Mouse (Mus musculus) cerebellum, postnatal 25 days (tissue): Measurements from ENCODE around the gene Jade3.
A peak's percentile ranks its signal among the peaks of the same experiment; 100 is the strongest.
"Not testable (repeated sequence)": the region's sequence is repeated elsewhere in the genome, so short reads cannot be mapped to it uniquely, and the experiment has no call there.

ENCODE experiments used
- DNase-seq, 2 experiments: peaks; one replicate each; pipeline ENCODE4 v3.0.0; 2021; ENCODE audit warnings: mixed read lengths in 2 of 2

Gene Jade3

DNA sequence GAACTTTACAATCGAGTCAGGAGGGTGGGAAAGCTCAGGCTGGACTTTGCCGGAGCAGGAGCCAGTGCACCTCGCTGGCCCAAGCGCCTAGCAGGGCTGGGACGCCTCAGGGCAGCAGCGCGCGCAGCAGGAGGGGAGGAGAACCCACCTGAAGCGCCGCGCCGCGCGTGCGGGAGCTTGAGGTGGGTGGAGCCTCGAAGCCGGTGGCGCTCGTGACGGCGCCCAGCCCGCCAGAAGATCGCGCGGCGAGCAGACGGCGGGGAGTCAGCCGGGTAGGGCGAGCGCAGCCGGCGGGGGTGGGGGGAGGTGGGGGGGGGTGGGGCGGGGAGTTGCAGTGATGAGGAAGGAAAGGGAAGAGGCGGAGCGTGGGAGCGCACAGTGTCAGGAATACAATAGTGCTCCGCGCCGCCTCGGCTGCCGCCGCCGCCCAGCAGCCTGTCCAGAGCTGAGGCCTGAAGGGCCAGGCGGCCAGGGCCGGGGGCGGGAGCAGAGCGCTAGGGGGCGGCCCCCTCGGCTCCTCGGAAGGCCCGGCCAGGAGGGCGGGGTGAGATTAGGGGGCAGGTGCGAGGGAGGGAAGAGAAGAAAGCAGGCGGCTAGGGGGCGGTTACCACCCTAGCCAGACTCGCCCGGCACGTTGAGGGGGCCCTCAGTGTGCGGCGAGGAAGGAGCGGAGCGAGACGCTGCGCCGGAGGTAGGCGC is at the start of gene Jade3:
Gene Jade3, plus strand, starts transcription at position 549 of the 699 bp plus-strand sequence.
- DNase-seq = peak; percentile 74 to 79

DNA sequence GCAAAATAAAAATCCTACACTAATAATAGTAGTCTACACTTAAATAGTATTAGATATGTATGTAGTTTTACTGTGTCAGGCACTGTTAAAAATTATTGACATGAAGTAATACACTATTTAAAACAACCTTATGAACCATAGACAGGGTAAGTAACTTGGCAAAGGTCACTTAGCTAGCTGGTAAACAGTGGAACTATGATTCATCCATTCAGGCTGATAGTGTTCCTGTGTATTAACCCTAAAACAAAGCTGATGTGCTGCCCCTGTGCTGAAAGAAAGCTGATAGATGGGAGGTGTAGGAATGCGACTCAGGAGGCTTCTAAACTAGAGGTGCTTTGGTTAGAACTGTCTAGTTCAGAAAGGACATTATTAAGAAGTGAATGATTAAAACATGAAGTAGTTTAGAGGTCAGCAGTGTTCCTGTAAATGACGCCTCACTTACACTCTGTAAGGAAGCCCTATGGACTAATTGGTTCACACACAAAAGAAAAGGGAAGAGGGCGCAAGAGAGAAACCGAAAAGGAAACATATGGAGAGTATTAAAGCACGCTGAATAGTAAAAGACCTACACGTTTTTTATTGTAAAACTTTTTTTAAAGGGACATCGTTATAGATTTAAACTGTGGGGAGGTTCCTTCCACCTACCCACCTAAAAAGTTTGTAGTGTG is 46.0 kb upstream of the Jade3 start:
- no peak for DNase-seq

DNA sequence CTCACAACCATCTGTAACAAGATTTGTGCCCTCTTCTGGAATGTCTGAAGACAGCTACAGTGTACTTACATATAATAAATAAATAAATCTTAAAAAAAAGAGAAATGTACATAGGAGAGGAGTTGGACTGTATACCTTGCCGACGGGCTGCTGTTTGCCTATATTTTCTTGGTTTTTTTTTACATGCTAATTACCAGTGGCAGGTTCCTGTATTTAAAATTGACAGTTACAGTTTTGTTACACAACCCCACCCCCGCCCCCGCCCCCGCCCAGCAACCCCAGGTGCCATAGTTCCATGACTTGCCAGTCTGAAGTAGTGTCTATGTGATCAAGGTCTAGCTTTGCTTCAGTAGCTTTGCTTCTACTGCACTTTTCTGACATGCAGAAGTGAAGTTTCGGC is 43.2 kb upstream of the Jade3 start:
- DNase-seq = no peak

DNA sequence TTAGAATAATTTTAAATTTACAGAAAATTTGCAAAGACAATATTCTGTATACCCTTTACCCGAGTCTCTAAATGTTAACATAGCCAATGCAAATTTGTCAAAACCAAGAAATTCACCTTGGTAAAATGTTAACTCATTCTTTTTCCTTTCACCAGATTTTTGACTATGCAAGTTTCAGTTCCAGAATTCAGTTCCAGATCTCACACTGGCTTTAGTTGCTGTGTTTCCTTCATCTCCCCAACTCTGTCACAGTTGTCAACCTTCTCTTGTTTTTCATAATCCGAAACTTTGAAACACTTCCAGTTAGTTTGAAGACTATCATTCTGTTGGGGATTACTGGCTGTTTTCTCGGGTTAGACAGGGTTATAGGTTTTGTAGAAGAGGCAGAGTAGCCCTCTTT is 38.5 kb upstream of the Jade3 start:
- no peak for DNase-seq

DNA sequence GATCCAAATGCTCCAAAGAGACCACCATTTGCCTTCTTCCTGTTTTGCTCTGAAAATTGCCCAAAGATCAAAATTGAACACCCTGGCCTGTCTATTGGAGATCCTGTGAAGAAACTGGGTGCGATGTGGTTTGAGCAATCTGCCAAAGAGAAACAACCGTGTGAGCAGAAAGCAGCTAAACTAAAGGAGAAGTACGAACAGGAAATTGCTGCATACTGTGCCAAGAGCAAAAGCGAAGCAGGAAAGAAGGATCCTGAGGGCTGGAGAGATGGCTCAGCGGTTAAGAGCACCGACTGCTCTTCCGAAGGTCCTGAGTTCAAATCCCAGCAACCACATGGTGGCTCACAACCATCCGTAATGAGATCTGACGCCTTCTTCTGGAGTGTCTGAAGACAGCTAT is 33.5 kb upstream of the Jade3 start:
- not testable (repeated sequence) for DNase-seq

DNA sequence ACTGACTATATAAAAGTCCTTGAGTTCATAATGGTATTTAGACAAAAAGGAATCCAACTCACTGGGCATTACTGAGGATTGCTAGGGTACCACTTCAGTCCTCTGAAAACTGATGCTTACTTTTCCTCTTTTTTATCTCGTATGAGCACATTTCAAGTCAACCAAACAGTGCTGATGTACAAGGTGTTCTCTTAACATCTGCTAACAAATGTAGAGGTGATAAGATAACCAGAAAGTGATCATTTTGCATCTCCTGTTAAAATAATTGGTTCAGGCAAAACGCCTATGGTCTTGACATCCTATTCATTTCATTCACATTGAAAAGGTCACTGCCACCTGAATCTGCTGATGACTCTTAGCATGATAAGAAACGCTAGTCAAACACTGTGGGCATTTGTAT is 32.5 kb upstream of the Jade3 start:
- no peak for DNase-seq

DNA sequence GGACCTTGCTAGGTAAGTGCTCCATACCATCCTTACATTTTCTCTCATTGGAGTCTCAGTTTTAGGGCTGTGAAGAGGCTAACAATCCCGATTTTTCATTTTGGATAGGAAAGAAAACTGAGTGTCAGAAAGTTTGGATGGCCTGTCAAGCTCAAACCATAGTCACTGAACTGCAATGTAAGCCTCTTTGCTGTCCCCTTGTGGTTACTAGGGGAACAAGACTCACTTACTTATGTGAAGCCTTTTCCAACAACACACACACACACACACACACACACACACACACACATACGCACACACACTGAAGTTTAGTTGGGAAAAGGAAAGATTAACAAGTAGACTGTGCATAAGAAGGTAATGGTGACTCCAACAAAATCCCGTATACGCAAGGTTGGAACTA is 21.4 kb upstream of the Jade3 start:
- no peak for DNase-seq

DNA sequence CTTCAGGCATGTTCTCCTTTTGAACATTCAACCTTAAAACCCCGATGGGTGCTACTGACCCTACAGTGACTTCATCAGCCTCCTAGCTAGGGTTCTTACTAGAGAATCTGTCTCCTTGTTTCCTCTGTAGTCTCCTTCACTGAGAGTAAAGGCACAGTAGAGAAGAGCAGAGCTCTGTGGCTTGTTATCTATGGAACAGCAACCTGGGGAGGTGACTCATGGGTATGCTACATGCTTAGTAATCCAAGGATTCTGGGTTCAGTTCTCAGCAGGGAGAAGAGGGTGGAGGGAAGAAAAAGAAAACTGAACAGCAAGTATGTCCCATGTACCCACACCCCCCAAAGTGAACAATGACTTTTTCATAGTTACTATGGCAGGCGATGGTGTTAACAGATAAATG is 18.6 kb upstream of the Jade3 start:
- DNase-seq = no peak

DNA sequence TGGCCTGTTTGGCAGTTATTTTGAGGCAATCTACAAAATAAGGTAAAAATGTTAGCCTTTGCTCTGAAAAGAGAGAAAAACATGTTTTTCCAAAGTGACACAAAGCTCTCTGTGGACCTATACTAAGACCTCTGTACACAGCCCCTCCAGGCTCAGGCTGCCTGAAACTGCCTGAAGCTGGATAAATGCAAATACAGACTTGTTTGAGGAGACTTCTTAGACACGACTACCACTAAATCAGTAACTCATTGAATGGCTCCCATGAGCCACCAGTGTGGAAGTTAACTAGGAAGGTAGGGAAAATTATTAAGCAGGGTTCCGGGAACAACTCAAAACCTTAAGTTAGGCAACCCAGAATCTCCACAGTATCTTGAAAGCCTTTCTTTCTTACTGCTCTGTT is 17.8 kb upstream of the Jade3 start:
- DNase-seq = no peak

DNA sequence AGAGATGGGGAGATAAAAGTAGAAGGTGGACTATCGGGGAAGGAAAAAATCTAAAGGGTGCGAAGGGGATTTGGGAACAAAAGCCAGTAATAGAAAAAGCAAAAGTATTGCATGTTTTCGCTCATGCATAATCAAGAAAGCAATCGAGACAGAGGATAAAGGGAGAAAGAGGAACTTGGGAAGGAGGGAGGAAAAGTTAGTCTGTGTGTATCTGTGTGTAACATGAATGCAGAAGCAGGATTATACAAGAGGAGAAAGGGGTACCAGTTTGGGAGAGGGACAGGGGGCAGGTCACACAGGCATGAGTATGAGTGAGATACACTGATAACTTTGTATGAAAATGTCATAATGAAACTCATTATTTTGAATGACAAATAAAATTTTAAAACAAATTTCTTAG is 14.1 kb upstream of the Jade3 start:
- no peak for DNase-seq

DNA sequence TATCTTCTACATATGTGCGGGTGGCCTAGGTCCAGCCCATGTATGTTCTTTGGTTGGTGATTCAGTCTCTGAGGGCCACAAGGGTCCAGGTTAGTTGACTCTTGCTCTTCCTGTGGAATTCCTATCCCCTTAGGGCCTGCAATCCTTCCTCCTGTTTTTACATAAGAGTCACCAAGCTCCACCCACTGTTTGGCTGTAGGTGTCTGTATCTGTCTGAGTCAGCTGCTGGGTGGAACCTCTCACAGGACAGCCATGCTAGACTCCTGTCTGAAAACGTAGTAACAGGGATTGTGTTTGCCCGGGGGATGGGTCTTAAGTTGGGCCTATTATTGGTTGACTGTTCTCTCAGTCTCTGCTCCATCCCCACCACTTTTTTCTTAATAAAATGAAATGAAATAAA is 13.3 kb upstream of the Jade3 start:
- DNase-seq = no peak

DNA sequence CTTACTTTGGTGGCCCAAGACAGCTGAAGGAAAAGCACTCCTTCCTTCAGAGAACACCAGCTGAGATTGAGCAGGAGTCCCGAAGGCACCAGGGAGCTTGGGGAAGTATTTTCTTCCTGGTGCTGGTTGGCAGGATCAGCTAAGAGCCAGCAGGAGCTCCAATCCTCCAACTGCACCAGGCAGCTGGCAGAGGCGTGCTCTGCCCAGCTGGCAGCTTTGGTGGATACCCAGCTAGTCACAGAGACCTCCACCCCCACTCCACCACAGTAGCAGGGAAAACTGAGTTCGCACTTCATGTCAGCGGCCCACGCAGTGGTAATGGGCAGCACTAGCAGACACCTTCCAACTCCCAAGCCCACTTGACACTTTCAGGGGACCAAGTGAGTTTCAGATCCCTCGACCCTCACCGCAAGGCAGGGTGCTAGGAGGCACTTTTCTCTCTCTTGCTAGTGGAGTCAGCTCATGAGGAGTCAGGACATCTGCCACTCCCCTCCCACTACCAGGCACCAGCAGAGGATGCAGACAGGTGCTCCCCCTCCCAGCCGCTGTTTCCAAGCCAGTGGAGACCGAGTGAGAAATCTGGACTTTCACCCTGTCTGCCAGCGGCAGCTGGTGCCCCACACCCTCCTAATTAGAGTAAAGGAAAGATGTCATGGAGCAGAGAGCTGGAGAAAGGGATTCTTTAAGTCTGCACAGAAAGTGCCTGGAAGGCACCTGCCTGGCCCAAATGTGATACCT is 10.4 kb upstream of the Jade3 start:
- DNase-seq = peak in 1 of 2 experiments; percentile 6

DNA sequence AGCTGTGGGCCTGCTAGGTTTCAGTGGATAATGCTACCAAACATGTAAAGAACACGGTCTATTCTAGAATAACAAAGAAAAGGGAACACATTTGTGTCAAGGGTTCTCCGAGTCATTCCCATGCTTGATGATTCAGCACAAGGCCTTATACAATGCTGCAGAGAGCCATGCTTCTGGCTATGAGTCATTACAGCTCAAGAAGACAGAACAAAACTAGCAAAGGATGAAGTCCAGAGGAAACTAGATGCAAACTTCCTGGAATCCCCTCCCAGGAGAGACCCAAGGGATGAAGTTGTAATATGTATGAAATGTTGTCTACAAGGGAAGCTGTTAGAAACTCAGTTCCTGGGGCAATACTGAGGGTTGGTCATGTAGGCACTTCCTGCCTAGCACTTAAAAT is 7.0 kb upstream of the Jade3 start:
- DNase-seq = no peak

DNA sequence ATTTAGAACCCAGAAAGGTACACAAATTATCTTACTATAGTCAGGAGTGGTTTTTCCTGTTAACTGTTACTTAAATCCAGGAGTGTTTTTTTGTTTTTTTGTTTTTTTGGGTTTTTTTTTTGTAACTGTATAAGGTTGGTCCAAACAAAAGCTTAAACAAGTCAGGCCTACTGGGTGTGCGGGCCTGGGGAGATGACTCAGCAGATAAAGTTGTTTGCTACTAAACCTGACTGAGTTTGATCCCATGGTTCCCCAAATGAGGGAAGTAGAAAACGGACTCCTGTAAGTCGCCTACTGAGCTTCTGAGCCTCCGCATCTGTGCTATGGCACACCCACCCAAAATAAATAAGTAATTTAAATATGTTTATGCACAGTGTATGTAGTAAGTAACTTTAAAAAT is 6.0 kb upstream of the Jade3 start:
- no peak for DNase-seq

DNA sequence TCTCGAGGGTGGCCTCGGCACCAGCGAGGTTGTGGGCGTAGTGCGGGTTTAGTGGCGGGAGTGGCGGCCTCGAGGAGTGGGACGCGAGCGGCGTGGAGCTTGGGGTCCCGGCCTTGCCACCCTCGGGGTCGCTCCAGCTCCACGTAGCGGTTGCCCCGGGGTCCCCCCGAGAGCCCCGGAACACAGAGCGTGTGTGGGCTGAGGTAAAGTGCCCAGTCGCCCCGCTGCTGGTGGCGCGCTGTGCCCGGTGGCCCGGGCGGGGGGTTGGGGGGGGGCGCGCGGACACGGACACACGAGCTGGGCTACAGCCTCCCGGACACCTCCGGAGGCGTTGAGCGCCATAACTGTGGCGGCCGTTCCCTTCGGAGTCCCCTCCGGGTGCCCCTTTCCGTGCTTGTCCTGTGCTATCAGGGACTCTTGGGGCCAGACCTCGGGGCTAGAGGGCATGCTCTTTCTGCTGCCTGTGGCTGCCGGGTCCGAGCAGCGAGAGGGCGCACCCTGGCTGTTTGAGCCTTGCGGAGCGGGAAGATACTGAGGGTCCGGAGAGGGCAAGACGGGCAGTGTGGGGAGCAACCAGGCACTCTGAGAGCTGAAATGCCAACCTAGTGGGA is 456 bp downstream of the Jade3 start:
- DNase-seq = peak; percentile 39 to 50

DNA sequence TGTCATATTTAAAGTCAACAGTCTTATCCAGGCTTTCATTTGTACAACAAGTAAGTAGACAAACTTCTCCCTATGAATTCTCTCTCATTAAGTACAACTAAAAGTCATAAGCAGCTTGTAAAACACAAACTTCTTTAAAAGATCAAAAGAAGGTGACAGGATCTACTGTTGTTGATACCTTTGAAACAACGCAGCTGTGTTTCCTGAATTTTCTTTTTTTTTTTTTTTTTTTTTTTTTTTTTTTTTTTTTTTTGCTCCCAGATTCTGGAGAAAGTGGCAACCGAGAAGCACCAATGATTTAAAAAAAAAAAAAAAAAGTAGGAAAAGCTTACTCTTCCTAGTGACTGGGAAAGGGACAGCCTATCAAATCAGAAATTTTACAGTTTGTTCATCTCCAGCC is 57.7 kb downstream of the Jade3 start:
- DNase-seq = no peak

DNA sequence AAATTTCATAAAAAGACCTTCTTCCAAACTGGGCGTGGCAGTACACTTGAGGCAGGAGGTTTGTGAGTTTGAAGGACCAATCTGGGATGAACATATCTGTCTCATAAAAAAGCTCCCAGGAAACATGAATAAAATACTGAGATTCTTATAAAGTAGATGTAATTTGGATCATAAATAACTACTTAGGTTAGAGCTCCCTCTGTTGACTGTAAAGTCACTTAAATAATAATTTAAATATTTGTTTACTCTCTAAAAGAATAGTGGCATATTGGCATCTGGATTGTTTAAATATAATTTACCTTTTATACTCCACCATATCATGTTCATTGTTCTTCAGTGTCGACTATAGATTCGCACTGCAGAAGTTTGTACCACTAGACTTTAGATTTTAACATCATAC is 72.2 kb downstream of the Jade3 start:
- no peak for DNase-seq

DNA sequence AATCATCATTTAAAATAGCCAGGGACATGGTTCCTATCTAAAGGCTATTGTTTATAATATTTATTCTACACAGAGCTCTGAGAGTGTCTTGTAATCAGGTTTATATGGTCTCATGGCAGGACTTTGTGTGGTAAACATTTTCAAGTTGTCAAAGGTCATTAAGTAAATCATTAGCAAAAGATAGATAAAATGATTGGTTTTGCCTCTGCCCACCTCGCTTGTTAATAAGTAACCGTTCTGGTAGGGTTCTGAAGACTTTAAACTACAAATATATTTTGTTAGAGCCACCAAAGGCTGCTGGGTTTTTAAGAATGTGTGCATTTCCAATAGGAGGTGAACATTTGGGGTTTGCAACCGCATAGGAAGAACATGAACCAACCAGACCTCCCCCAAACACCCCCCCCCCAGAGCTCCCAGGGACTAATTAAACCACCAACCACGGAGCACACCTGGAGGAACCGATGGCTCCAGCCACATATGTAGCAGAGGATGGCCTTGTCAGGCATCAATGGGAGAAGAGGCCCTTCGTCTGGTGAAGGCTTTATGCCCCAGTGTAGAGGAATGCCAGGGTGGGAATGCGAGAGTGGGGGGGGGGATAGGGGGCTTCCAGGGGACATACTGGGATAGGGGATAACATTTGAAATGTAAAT is 94.9 kb downstream of the Jade3 start:
- DNase-seq = no peak

DNA sequence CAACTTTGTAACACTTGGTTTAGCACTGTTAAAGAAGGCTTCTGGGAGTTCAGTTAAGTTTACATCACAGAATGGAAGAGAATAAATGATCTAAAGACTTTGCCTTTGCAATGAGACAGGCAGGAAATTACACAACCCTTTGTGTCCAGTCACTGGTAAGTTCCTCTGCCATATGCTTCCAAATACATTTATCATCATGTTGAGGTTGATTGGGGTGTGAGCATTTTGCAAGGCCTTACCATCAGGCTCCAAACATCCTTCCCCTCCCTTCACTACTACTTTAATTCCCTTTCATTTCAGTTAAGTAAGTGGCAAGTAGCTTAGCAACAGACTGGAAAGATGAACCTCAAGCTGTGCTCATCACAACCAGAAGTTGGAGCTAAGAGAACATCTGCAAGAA is 96.1 kb downstream of the Jade3 start:
- DNase-seq = no peak

DNA sequence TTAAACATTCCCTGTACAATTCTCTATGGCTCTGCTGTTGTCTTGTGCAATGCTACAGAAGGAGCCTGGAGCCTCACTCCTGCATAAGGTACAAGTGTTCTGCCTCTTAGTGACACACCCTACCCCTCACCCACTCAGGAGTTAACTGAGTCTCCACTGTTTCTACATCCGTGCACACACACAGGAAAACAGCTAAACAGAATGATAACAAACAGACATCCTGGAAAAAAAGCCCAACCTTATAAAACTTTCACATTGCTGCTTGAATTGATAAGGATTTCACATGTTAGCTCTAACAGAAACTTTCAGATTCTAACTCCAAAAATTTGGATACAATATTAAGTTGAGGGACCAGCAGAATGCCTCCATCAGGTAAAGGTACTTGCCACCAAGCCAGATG is 107.1 kb downstream of the Jade3 start:
- no peak for DNase-seq

DNA sequence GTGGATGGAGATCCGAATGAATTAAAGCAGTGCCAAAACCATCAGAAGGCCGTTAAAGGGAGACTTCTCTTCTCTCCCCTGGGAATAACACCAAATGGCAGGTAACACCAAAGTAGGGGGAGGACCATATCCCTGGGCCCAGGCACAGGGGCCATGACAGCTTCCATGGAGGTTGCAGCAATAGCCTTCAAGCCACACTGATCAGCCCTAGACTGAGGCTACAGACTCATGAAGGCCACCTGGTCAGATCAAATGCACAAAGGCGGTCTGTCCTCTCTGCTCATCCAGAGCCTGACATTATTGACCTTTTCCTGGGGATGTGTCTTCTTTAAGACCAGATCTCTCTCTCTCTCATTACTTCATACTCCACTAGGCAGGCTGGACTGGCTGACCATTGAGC is 118.4 kb downstream of the Jade3 start:
- no peak for DNase-seq

DNA sequence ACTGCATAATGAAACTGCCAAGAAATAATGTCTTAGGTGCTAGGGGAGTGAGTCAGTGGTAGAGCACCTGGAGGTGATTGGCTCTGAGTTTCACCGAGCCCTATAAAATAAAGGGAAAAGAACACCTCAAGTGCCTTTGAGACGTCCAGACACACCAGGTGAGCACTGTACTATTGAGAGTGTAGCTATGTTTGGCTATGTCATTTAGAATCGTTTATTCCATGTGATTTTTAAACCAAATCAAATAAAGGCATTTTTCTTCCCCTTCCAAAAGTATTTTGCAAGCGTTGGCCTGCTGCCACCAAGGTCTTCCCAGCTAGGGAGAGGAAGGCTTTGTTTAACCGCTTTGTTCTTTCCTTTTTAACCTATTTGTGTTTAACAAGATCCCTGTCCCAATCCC is 122.1 kb downstream of the Jade3 start:
- DNase-seq = peak in 1 of 2 experiments; percentile 5
